Mouse (Mus musculus): ENCODE measurements at regions not wholly inside any gene's neighbourhood (a gene's known extent, or its start where the extent isn't known, plus 50 kb on each side); places are given as distances from the start of the nearest gene placed in this dataset.

- Histone ChIP-seq H3K4me3 (ENCODE audit: low read depth, low read length) (no peak overlapping the region), H3K9ac (ENCODE audit: low read length) (no peak overlapping the region), H3K27ac (replicated peaks) (no peak overlapping the region), H3K4me2 (replicated peaks; ENCODE audit: low read depth) (no peak overlapping the region), H3K27me3 (ENCODE audit: control insufficient read depth, insufficient read depth, low read length) (no peaks in the 10 kb centered on the region), H3K9me3 (ENCODE audit: control insufficient read depth, low read length) (no peaks in the 10 kb centered on the region), H3K4me1 (replicated peaks; ENCODE audit: control insufficient read depth, insufficient read depth) (no peaks in the 10 kb centered on the region), H3K36me3 (ENCODE audit: control insufficient read depth, insufficient read depth, low read length) (no peaks in the 10 kb centered on the region)
- DNase-seq (ENCODE audit: low spot score) (no peak), ATAC-seq (ENCODE audit: low FRiP score, low TSS enrichment) (no peak)
- TF ChIP-seq CTCF (IDR thresholded peaks at IDR 0.05; ENCODE audit: low read depth) (no peak), EP300 (optimal IDR thresholded peaks at IDR 0.05) (no peak)
- WGBS, result 58% methylated on average over 1 of the region's 1 CpGs
Measured at GRCm38 (mm10) chr2:53796605-53797004, 288.7 kb downstream of the Rprm start.

GRCm38 (mm10) chr2:53803666-53804065 lies 281.7 kb downstream of the Rprm start:
- H3K4me2 ChIP-seq (replicated peaks; ENCODE audit: low read depth), result no peak overlapping the region
- no peaks in the 10 kb centered on the region for H3K9me3 ChIP-seq (ENCODE audit: control insufficient read depth, low read length)
- no peak for ATAC-seq (ENCODE audit: low FRiP score, low TSS enrichment)

GRCm38 (mm10) chr2:53850815-53851528 lies 234.4 kb downstream of the Rprm start:
- no peak for ATAC-seq (ENCODE audit: low FRiP score, low TSS enrichment)

More at GRCm38 (mm10) chr2:53803666-53804065, 281.7 kb downstream of the Rprm start:
- H3K4me3 ChIP-seq (ENCODE audit: low read depth, low read length), result no peak overlapping the region
- H3K9ac ChIP-seq (ENCODE audit: low read length), result no peak overlapping the region
- H3K36me3 ChIP-seq (ENCODE audit: control insufficient read depth, insufficient read depth, low read length), result no peaks in the 10 kb centered on the region
- no peak overlapping the region for H3K27ac ChIP-seq (replicated peaks)
- no peak for DNase-seq (ENCODE audit: low spot score)
- TF ChIP-seq EP300 (optimal IDR thresholded peaks at IDR 0.05), result no peak
- no peak for TF ChIP-seq CTCF (IDR thresholded peaks at IDR 0.05; ENCODE audit: low read depth)
- H3K27me3 ChIP-seq (ENCODE audit: control insufficient read depth, insufficient read depth, low read length), result no peaks in the 10 kb centered on the region
- H3K4me1 ChIP-seq (replicated peaks; ENCODE audit: control insufficient read depth, insufficient read depth), result no peaks in the 10 kb centered on the region

More at GRCm38 (mm10) chr2:53850815-53851528, 234.4 kb downstream of the Rprm start:
- no peak overlapping the region for H3K9ac ChIP-seq (ENCODE audit: low read length)
- no peaks in the 10 kb centered on the region for H3K4me1 ChIP-seq (replicated peaks; ENCODE audit: control insufficient read depth, insufficient read depth)
- TF ChIP-seq CTCF (IDR thresholded peaks at IDR 0.05; ENCODE audit: low read depth) (no peak), EP300 (optimal IDR thresholded peaks at IDR 0.05) (no peak)
- WGBS, result 71% methylated on average over 1 of the region's 1 CpGs
- no peaks in the 10 kb centered on the region for H3K9me3 ChIP-seq (ENCODE audit: control insufficient read depth, low read length)
- H3K4me3 ChIP-seq (ENCODE audit: low read depth, low read length), result no peak overlapping the region
- H3K4me2 ChIP-seq (replicated peaks; ENCODE audit: low read depth), result no peak overlapping the region
- no peaks in the 10 kb centered on the region for H3K36me3 ChIP-seq (ENCODE audit: control insufficient read depth, insufficient read depth, low read length)
- DNase-seq (ENCODE audit: low spot score), result no peak
- H3K27ac ChIP-seq (replicated peaks), result no peak overlapping the region
- H3K27me3 ChIP-seq (ENCODE audit: control insufficient read depth, insufficient read depth, low read length), result no peaks in the 10 kb centered on the region
